Mouse (Mus musculus) left cerebral cortex, adult 18-20 months (tissue): ENCODE results near the gene Bclaf3. TPM values are rescaled to one million over a fixed set of nuclear protein-coding genes. Genes with fewer than 3 reads are reported as not detected.
"Not testable (repeated sequence)": the region's sequence is repeated elsewhere in the genome, so short reads cannot be mapped to it uniquely, and the experiment has no call there.

Source experiments
- DNase-seq, 2 experiments: peaks; one replicate each; pipeline ENCODE4 v3.0.0; 2021 to 2022; ENCODE audit warnings: low spot score in 2 of 2, mixed read lengths in 1 of 2
- long read RNA-seq, 2 experiments: library from polyadenylated mRNA; stranded (forward); transcript quantifications; one replicate each; pipeline ENCODE4 v2.0.0; 2021
- total RNA-seq, 2 experiments: library from RNA; stranded (reverse); gene quantifications; 2 replicates each; pipeline ENCODE4 v1.2.3; 2021

Gene Bclaf3
- total RNA-seq: 10 to 100 TPM; 14.1 to 14.2 TPM
- long read RNA-seq, experiment 1, partial matches to known transcripts: 2 of 15 reads
- long read RNA-seq, experiment 1, other reads (novel, unspliced or antisense): 12 of 15 reads
- long read RNA-seq, experiment 2, partial matches to known transcripts: 3 of 14 reads
- long read RNA-seq, experiment 2, other reads (novel, unspliced or antisense): 10 of 14 reads

- DNase-seq: no peak
These were observed at the start of gene Bclaf3 for GRCm38 (mm10) chrX:159526388-159526787. Gene Bclaf3 (plus strand): TSS chrX:159526688.

- not testable (repeated sequence) for DNase-seq
These were observed 48.1 kb upstream of the Bclaf3 start for GRCm38 (mm10) chrX:159478243-159478940.

- no peak for DNase-seq
These were observed 42.2 kb upstream of the Bclaf3 start for GRCm38 (mm10) chrX:159484247-159484646.

GRCm38 (mm10) chrX:159503181-159503580, 23.3 kb upstream of the Bclaf3 start:
- DNase-seq: no peak

- no peak for DNase-seq
These were observed 18.0 kb upstream of the Bclaf3 start for GRCm38 (mm10) chrX:159508331-159509036.

GRCm38 (mm10) chrX:159509042-159509441, 17.4 kb upstream of the Bclaf3 start:
- no peak for DNase-seq

GRCm38 (mm10) chrX:159509847-159510715, 16.4 kb upstream of the Bclaf3 start:
- no peak for DNase-seq

- no peak for DNase-seq
These were observed 15.8 kb upstream of the Bclaf3 start for GRCm38 (mm10) chrX:159510716-159511051.

GRCm38 (mm10) chrX:159515599-159515998, 10.9 kb upstream of the Bclaf3 start:
- no peak for DNase-seq

- DNase-seq: no peak
These were observed 4.7 kb upstream of the Bclaf3 start for GRCm38 (mm10) chrX:159521780-159522179.

- DNase-seq: no peak
These were observed 3.8 kb upstream of the Bclaf3 start for GRCm38 (mm10) chrX:159522651-159523050.

GRCm38 (mm10) chrX:159532427-159532810, 5.9 kb downstream of the Bclaf3 start:
- peak; percentile 92 to 94 for DNase-seq

GRCm38 (mm10) chrX:159532811-159533462, 6.4 kb downstream of the Bclaf3 start:
- DNase-seq: peak in 1 of 2 experiments; percentile 1

GRCm38 (mm10) chrX:159541936-159542335, 15.4 kb downstream of the Bclaf3 start:
- DNase-seq: no peak

GRCm38 (mm10) chrX:159547093-159547492, 20.6 kb downstream of the Bclaf3 start:
- DNase-seq: no peak

GRCm38 (mm10) chrX:159584738-159585137, 58.2 kb downstream of the Bclaf3 start:
- not testable (repeated sequence) for DNase-seq

- DNase-seq: no peak
These were observed 65.1 kb downstream of the Bclaf3 start for GRCm38 (mm10) chrX:159591633-159592032.

- no peak for DNase-seq
These were observed 71.0 kb downstream of the Bclaf3 start for GRCm38 (mm10) chrX:159597502-159597901.

GRCm38 (mm10) chrX:159604832-159605231, 78.3 kb downstream of the Bclaf3 start:
- DNase-seq: no peak

GRCm38 (mm10) chrX:159606936-159607335, 80.4 kb downstream of the Bclaf3 start:
- DNase-seq: no peak
